Mouse (Mus musculus) thymus, postnatal 4 days (tissue): ENCODE data around the gene Gimap8.
"Not testable (repeated sequence)": the region's sequence is repeated elsewhere in the genome, so short reads cannot be mapped to it uniquely, and the experiment has no call there.

Experiments used
- DNase-seq: peaks from one replicate; pipeline ENCODE4 v3.0.0; 2021

Gimap8 gene

GRCm38 (mm10) chr6:48646995-48647394 lies at the start of gene Gimap8:
TSS of gene Gimap8 (plus strand) at chr6:48647234.
- peak; percentile 91 for DNase-seq

DNA sequence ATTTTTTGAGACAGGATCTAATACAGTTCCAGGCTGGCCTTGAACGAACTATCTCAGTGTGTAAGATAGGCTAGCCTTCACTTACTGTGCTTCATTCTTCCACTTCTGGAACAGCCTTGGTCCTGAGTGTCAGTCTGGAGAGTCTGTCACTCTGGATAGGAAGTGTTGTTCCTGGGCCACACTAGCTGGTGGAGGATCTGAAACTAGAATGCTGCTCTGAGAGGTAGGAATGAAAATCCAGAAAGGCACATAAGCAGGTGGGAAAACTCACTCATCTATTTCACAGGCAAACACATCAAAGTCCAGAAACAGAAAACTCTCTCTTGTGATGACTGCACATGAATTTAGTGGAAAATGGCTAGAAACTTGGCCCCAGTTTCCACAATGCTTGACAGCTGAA lies 46.4 kb upstream of the Gimap8 start:
- no peak for DNase-seq

DNA sequence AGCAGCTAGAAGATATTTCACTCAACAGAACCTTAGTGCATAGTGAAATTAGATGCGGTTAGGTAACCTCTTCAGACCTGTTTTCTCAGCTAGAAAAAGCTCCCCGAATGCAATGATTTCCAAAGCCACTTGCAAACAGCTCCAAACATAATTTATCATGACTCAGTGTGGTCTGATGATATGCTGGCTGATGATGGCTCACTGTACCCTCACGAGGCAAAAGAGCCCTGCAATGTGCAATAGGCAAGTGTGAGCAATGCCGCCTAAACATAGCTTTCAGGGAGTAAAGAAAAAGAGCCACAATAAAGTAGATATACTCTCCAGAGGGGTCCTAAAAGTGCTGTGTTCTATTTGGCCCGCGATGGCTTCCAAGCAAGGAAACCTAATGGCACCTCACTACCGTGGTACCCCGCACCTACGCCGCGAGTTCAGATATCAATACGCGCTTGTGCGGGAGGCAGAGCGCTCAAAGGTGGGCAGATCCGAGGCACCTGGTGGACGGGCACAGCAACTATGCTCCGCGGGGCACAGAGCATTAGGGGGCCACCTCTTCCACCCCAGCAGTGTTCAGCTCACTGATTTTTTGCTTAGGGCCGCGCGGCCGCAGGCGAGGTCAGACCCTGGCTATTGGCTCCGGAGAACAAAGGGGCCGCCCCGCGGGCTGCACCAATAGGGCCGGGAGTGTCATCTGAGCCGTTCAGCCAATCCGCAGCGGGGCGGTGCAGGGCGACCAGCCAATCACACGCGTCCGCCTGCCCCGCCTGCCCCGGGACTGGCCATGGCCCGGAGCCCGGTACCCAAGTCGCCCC lies 45.6 kb upstream of the Gimap8 start, which contains the start of gene Zfp775:
TSS of gene Zfp775 (plus strand) at position 793 of the 809 bp plus-strand sequence.
- DNase-seq = peak; percentile 94

DNA sequence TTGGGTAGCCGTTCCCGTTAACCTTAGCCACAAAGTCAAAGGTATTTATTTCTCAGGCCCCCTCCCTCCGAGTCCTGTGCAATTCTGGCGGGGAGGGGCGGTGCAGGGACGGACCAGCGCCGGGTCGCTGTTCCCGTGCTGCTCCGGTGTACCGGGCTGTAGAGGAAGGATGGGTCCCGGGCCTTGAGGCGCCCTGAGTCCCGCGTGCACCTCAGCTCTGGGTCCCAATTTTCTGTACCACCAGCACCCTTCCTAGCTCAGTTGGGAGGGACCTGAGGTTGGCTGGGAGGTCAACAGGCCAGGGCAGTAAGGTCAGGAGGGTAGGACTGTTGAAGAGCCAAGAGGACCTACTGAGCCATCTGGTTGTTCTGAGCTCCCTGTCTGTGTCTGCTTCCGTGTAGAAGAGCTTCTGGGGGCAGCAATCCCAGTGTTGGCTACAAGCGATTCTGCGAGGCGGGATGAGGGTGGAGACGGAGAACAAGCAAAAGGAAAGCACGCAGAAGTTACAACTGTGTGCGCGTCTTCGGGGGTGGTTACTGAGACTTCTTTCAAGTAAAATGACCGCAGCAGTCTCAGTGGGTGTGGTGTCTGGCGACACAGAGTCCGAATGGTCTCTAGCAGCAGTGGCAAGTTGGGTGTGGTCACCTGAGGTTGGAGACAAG lies 44.8 kb upstream of the Gimap8 start:
- peak; percentile 48 for DNase-seq

DNA sequence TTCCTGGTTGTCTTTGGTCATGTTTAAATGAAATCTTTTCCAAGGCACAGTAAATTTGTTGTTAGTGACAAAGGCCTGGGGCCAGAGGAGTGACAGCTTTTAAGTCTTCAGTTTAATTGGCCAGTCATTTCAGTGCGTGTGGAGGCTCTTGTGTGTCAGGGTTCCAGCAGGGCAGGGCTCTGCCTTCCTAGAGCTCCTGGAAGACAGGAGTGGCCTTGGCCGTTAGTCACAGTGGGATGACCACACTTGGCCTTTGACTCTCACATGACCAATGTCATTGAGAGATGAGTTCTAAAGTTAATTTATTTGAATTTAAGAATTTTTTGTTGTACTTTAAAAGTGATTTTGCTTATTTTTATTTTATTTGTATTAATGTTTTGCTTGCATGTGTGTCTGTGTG lies 38.9 kb upstream of the Gimap8 start:
- DNase-seq = no peak

DNA sequence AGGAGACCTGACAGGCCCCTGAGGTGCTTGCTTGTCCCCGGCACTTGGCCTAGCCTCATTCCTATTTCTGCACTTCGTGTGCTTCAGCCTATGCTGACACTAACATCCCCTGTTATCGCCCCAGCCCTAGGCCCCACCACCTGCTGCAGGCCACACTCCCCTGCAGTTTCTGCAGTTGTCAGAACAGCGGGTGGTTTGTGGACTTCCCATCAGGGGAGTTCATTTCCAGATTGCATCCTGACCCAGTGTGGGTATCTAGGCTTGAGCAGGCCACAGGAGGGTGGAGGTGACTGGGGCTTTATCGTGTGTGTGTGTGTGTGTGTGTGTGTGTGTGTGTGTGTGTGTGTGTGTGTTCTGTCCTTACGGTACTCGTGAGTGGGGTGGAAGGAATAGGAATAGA lies 37.5 kb upstream of the Gimap8 start:
- DNase-seq = no peak

- DNase-seq = no peak
These were observed 36.4 kb upstream of the Gimap8 start for GRCm38 (mm10) chr6:48610657-48611056.

GRCm38 (mm10) chr6:48613464-48613863 lies 33.6 kb upstream of the Gimap8 start:
- DNase-seq = no peak

GRCm38 (mm10) chr6:48614756-48615155 lies 32.3 kb upstream of the Gimap8 start:
- no peak for DNase-seq

DNA sequence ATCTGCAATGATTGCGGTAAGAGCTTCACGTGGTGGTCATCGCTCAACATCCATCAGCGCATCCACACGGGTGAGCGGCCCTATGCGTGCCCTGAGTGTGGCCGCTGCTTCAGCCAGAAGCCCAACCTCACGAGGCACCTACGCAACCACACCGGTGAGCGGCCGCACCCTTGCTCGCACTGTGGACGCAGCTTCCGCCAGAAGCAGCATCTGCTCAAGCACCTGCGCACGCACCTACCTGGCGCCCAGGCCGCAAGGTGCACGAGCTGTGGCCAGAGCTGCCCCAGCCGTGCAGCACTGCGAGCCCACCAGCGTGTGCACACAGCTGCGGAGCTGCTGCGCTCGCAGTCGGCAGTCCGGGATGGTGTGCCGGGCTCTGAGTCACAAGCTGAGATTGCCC lies 27.0 kb upstream of the Gimap8 start:
- DNase-seq = no peak

DNA sequence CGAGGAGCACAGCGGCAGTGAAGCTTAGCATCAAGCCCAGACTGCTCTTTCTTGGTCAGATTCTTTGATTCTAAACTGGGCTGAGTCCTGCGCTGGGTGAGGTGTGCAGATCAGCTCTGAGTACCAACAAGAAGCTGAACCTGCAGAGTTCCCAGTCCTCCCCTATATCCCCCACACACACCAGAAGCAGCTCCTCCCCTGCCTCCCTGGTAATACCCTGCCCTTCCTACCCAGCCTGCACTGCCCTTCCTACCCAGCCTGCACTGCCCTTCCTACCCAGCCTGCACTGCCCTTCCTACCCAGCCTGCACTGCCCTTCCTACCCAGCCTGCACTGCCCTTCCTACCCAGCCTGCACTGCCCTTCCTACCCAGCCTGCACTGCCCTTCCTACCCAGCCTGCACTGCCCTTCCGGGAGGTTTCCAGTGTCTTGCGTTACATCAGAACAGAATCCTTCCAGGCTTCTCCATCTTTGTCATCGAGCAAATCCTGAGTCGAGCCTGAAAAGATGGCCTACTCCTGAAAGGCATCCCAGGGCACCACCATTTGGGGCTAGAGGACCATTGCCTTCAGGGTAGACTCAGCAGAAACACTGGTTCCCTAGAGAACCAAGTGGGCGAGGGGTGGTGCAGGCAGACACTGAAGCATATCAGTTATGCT lies 24.7 kb upstream of the Gimap8 start:
- not testable (repeated sequence) for DNase-seq

DNA sequence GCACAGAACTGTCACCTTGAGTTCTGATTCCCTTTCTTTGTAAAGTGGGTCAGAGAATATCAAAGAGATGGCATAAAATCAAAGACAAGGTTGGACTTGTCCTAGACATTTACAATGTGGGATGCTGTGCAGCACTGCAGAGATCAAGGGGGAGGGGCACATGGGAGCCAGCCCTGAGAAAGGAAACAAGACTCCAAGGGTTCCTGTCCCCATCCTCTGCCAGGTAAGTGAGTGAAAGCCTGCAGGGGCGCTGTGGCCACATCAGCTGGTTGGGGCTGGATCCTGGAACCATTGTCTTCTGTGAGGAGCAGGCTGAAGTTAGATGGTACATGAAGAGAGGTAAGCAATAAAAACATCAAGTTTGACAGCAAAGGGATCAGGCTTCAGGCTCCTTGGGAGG lies 23.6 kb upstream of the Gimap8 start:
- no peak for DNase-seq

GRCm38 (mm10) chr6:48626464-48626863 lies 20.6 kb upstream of the Gimap8 start, which contains the start of gene AI854703:
TSS of gene AI854703 (plus strand) at chr6:48626764.
- no peak for DNase-seq

GRCm38 (mm10) chr6:48626984-48627383 lies 20.1 kb upstream of the Gimap8 start:
- DNase-seq = peak; percentile 71

DNA sequence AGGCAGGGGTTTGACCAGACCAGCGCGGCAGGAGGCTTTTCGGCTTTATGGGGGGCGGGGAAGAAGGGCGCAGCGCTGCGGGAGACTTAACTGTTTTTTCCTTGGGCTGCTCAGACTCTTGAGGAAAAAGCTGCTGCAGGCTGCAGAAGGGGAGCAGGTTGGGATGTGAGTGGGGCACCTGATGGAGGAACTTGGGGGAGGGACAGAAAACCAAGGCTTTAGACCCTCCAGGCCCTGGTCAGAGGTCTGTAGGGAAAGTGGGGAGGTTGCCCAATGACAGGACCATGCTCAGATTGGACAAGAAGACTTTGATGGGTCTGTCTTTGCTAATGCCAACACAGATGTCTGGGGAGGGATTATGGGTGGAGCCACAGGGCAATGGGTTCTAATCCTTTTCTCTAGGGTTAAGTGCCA lies 19.5 kb upstream of the Gimap8 start:
- DNase-seq = no peak

DNA sequence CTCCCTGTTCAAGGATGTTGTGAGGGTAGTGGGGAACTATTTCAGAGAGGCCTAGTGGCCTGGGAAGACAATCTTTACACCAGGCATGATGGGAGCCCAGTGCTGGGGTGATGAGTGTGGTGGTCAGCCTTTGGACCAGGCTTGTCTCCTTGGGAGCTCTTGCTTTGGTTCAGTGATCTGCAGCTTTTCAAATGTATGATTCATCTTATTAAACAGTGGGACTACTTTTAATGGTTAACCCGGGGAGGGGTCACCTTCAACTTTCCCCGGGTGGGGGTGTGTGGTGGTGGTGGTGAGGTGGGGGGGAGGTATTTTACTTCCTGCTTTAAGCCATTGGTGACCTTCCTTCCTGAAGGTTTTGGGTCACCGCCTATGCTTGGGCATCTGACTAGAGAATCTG lies 18.7 kb upstream of the Gimap8 start:
- no peak for DNase-seq

DNA sequence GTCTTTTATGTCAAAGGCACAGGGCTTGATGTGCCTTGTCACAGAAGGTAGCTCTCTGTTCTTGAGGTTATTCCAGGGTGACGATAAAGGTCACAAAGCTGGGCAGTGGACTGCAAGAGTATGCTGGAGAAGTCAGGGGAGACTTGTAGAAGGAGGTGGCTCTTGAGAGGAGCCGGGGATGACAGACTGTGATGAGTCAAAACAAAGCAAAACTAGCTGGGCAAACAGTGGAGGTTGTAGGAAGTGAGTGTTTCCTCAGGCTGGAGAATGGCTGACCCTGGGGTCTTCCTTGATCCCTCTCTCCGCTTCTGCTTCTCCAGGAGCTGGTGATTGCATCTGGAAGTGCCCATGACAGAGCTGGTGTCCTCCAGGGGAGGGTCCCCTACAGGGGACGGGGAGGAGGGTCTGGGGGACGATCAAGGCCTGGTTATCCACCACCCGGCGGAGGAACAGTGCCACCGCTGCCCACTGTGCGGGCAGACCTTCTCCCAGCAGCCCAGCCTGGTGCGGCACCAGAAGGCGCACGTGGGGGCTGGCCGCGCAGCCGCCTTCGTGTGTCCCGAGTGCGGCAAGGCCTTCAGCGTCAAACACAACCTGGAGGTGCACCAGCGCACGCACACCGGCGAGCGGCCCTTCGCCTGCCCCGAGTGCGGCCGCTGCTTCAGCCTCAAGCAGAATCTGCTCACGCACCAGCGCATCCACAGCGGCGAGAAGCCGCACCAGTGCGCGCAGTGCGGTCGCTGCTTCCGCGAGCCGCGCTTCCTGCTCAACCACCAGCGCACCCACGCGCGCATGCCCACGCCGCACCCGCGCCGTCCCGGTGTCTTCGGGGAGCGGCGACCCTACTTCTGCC lies 18.0 kb upstream of the Gimap8 start:
- DNase-seq = peak; percentile 71

DNA sequence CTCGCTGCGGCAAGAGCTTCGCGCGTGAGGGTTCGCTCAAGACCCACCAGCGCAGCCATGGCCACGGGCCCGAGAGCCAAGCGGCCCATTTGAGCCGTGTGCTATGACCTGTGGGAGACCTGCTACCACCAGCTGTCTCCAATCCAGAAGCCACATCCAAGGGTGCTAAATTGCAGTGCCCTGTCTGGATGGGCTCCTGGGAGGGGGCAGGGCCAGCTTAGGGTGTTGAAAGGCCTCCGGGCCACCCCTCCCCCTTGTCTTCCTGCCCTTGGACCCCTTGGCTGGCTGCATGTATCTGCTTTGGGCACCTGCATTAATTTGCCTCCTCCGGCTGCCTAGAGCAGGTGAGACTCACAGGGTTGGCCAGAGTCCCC lies 17.4 kb upstream of the Gimap8 start:
- DNase-seq = no peak

DNA sequence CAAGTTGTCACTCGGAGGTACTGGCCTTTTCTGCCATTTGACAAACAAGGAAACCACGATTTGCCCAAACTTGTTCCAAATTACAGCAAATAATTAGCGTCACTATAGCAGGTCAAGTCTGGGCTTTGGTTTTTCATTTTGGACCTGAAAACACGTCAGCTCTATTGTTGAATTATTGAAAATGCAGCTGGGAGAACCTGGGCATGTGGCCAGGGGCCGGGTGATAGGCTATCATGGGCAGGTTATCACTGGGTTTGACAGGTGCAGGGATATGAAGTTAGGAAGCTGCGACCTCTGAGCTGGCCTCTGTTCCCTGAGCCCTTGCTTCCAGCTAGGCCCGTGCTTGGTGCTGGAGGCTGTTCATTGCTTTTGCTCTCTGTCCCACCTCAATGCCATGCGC lies 16.2 kb upstream of the Gimap8 start:
- DNase-seq = no peak

GRCm38 (mm10) chr6:48635105-48635504 lies 11.9 kb upstream of the Gimap8 start:
- no peak for DNase-seq

DNA sequence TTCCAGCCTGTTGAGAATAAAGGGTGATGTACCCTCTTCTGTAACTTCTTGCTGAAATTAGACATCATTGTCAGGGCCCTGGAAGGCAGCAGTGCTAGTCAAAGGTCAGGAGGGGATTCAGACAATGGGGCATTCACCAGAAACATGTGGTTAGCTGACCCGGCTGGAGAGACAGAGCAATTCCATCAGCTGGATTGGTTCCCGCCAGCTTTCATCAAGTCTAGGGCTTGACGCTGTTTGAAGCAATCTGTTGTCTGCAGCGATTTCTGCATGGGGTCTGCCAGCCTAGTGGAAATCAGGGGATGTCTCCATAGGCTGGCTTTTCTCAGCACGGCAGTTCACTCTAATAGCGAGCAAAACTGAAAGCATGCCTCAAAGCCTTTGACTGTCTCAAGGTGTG lies 10.5 kb upstream of the Gimap8 start:
- no peak for DNase-seq

DNA sequence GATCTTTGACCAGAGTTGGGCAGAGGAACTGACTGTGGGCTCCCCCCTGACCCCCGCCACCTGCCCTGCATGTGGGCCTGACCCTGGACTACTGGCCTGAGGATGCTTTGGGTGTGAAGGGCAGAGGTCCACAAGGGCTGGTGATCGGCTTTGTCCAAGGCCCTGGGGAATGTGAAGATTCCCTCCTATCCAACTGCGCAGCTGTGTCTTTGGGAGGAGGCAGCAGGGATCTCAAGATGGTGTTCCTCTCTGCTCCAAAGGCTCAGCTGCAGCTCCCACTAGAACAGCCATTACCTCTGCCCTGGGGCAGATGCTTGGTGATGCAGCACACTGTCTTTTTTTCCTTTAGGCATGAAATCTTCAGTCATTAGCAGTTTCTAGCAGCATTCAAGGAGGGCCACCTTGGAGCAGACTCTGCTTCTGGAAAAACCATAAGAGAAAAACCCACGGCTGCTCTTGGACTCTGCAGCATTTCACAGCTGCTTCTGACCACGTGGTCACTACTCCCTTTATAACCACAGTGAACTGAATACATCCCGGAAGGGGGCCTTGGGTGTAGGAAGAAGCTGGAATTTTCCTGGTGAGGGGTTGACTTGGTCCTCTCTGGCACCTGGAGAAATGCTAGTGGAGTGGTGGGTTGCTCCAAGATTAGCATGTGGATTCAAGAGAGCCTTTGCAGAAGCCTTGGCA lies 9.1 kb upstream of the Gimap8 start:
- DNase-seq = no peak
